Mouse (Mus musculus): ENCODE data around the gene Olfr1497. TPM values are rescaled to one million over a fixed set of nuclear protein-coding genes. Genes with fewer than 3 reads are reported as not detected.

The Olfr1497 gene
- polyA plus RNA-seq, 1 experiment from 2014 or later = not detected

Other genes with a start within 250 kb of the Olfr1497 start
- not detected in 2 replicates for gene Olfr1484, start 214.7 kb downstream of the Olfr1497 start, polyA plus RNA-seq (2016; fragmentation: Nextera tagmentation; extraction: Ambion mirVana)
- not detected in 2 replicates for gene Olfr1487, start 180.8 kb downstream of the Olfr1497 start, polyA plus RNA-seq (2016; fragmentation: Nextera tagmentation; extraction: Ambion mirVana)
- not detected in 2 replicates for gene Olfr1489, start 166.6 kb downstream of the Olfr1497 start, polyA plus RNA-seq (2016; fragmentation: Nextera tagmentation; extraction: Ambion mirVana)
- not detected in 2 replicates for gene Olfr1490, start 147.1 kb downstream of the Olfr1497 start, polyA plus RNA-seq (2016; fragmentation: Nextera tagmentation; extraction: Ambion mirVana)
- not detected in 2 replicates for gene Olfr1491, start 100.9 kb downstream of the Olfr1497 start, polyA plus RNA-seq (2016; fragmentation: Nextera tagmentation; extraction: Ambion mirVana)
- not detected in 2 replicates for gene Olfr1493-ps1, start 74.9 kb downstream of the Olfr1497 start, polyA plus RNA-seq (2016; fragmentation: Nextera tagmentation; extraction: Ambion mirVana)
- gene Olfr1494, start 58.5 kb downstream of the Olfr1497 start, polyA plus RNA-seq (2016; fragmentation: Nextera tagmentation; extraction: Ambion mirVana) = not detected in 2 replicates
- gene Olfr1495, start 33.6 kb downstream of the Olfr1497 start, polyA plus RNA-seq (2016; fragmentation: Nextera tagmentation; extraction: Ambion mirVana) = not detected in 2 replicates
- gene Olfr1496, start 20.3 kb downstream of the Olfr1497 start, polyA plus RNA-seq (2016; fragmentation: Nextera tagmentation; extraction: Ambion mirVana) = not detected in 2 replicates
- gene Olfr1499, start 21.2 kb upstream of the Olfr1497 start, polyA plus RNA-seq (2016; fragmentation: Nextera tagmentation; extraction: Ambion mirVana) = not detected in 2 replicates
- gene Olfr1500, start 32.3 kb upstream of the Olfr1497 start, polyA plus RNA-seq (2016; fragmentation: Nextera tagmentation; extraction: Ambion mirVana) = not detected in 2 replicates
- gene Olfr1501, start 52.5 kb upstream of the Olfr1497 start, polyA plus RNA-seq (2016; fragmentation: Nextera tagmentation; extraction: Ambion mirVana) = not detected in 2 replicates
- not detected in 2 replicates for gene Olfr1502, start 63.6 kb upstream of the Olfr1497 start, polyA plus RNA-seq (2016; fragmentation: Nextera tagmentation; extraction: Ambion mirVana)
- gene Olfr1504, start 99.7 kb upstream of the Olfr1497 start, polyA plus RNA-seq (2016; fragmentation: Nextera tagmentation; extraction: Ambion mirVana) = not detected in 2 replicates
- gene Olfr1505, start 115.3 kb upstream of the Olfr1497 start, polyA plus RNA-seq (2016; fragmentation: Nextera tagmentation; extraction: Ambion mirVana) = not detected in 2 replicates